Mouse (Mus musculus) hindbrain, postnatal 0 days (tissue): ENCODE results near the gene Man1c1. TPM values are rescaled to one million over a fixed set of nuclear protein-coding genes. Genes with fewer than 3 reads are reported as not detected.

Source experiments
- ATAC-seq: fragments of 200-750 bp; cut with Nextera tagmentation; 2 replicates; pipeline ENCODE4 v1.8.0; 2017; ENCODE audit warnings: mild to moderate bottlenecking, moderate TSS enrichment, moderate library complexity
- DNase-seq: peaks from one replicate; pipeline ENCODE4 v3.0.0-alpha.2; 2015; ENCODE audit warnings: low spot score
- H3K27ac ChIP-seq: fragments of 300-500 bp; sonication (generic); 2 replicates; pipeline ENCODE4 v1.5.1; 2014; ENCODE audit warnings: mild to moderate bottlenecking
- H3K27me3 ChIP-seq: fragments of 300-500 bp; sonication (generic); 2 replicates; pipeline ENCODE4 v1.6.1; 2014; ENCODE audit warnings: low read length, mixed read lengths; ENCODE audit not compliant: insufficient read depth
- H3K36me3 ChIP-seq: fragments of 300-500 bp; sonication (generic); 2 replicates; pipeline ENCODE4 v1.6.1; 2014; ENCODE audit warnings: low read length, mixed read lengths; ENCODE audit not compliant: insufficient read depth
- H3K4me1 ChIP-seq: fragments of 300-500 bp; sonication (generic); 2 replicates; pipeline ENCODE4 v1.6.1; 2014; ENCODE audit warnings: antibody characterized with exemption, low read length, mixed read lengths; ENCODE audit not compliant: insufficient read depth
- H3K4me2 ChIP-seq: fragments of 300-500 bp; sonication (generic); 2 replicates; pipeline ENCODE4 v1.6.1; 2014; ENCODE audit warnings: low read depth, mild to moderate bottlenecking, low read length, moderate library complexity, mixed read lengths
- H3K4me3 ChIP-seq: fragments of 300-500 bp; sonication (generic); 2 replicates; pipeline ENCODE4 v1.5.1; 2014; ENCODE audit warnings: low read length
- H3K9ac ChIP-seq: fragments of 300-500 bp; sonication (generic); replicated peaks from 2 replicates; pipeline ENCODE4 v1.6.1; 2014; ENCODE audit warnings: mild to moderate bottlenecking, low read length, moderate library complexity, mixed read lengths
- H3K9me3 ChIP-seq: fragments of 300-500 bp; sonication (generic); 2 replicates; pipeline ENCODE4 v1.6.1; 2016; ENCODE audit warnings: low read length, mixed read lengths
- CTCF ChIP-seq: IDR thresholded peaks from 2 replicates; pipeline ENCODE4 v1.5.1; 2016; ENCODE audit warnings: antibody characterized with exemption, control low read depth, low read depth
- WGBS: fragments of 180-500 bp; shearing (Covaris S2); extraction: QIAGEN DNeasy Blood & Tissue Kit; methylation state at CpG from one replicate; pipeline ENCODE4 v1.1.7; 2014; 5-methylcytosine and 5-hydroxymethylcytosine counted together
- polyA plus RNA-seq: library from polyadenylated mRNA; unstranded; fragments of >200 nt; fragmentation: Nextera tagmentation; extraction: Ambion mirVana; gene quantifications from 2 replicates; pipeline ENCODE4 v1.2.1, GENCODE M21; 2015
- total RNA-seq: library from RNA; depleted of rRNA; stranded (reverse); fragments of >200 nt; gene quantifications from 2 replicates; pipeline ENCODE4 v1.2.3, GENCODE M21; 2014

Gene Man1c1
- total and polyA plus RNA-seq, 2 experiments from 2014 or later = 7.1 to 40.5 TPM

GRCm38 (mm10) chr4:134572449-134573300 lies 131.4 kb downstream of the Man1c1 start:
- TF ChIP-seq CTCF = no peak
- 70% methylated on average over 24 of the region's 24 CpGs for WGBS
- DNase-seq (no peak), ATAC-seq (no peak)
- Histone ChIP-seq H3K4me3 (no peak overlapping the region), H3K36me3 (peaks cover 6% of the 10 kb centered on the region; the same call in 1 of the 2 replicates), H3K27me3 (no peaks in the 10 kb centered on the region), H3K4me2 (no peak overlapping the region), H3K9ac (no peak overlapping the region), H3K4me1 (no peaks in the 10 kb centered on the region), H3K9me3 (no peaks in the 10 kb centered on the region), H3K27ac (no peak overlapping the region)

- Histone ChIP-seq H3K9me3 (no peaks in the 10 kb centered on the region), H3K4me2 (no peak overlapping the region), H3K27me3 (no peaks in the 10 kb centered on the region), H3K4me3 (no peak overlapping the region), H3K36me3 (peaks cover 6% of the 10 kb centered on the region; the same call in 1 of the 2 replicates), H3K27ac (peak overlapping the region; percentile 54), H3K9ac (no peak overlapping the region), H3K4me1 (no peaks in the 10 kb centered on the region)
- ATAC-seq = peak; percentile 31
- 40% methylated on average over 14 of the region's 14 CpGs for WGBS
- peak; percentile 66 for DNase-seq
- no peak for TF ChIP-seq CTCF
Observed at GRCm38 (mm10) chr4:134570704-134571451, 133.2 kb downstream of the Man1c1 start.

- DNase-seq = no peak
- no peak overlapping the region for H3K9ac ChIP-seq
- 73% methylated on average over 8 of the region's 8 CpGs for WGBS
- ATAC-seq = no peak
- TF ChIP-seq CTCF = no peak
- no peak overlapping the region for H3K4me2 ChIP-seq
- H3K4me1 ChIP-seq = no peaks in the 10 kb centered on the region
- no peaks in the 10 kb centered on the region for H3K9me3 ChIP-seq
- peaks cover 6% of the 10 kb centered on the region for H3K36me3 ChIP-seq
- no peaks in the 10 kb centered on the region for H3K27me3 ChIP-seq
- no peak overlapping the region for H3K27ac ChIP-seq
- no peak overlapping the region for H3K4me3 ChIP-seq
Observed at GRCm38 (mm10) chr4:134569831-134570230, 134.3 kb downstream of the Man1c1 start.

GRCm38 (mm10) chr4:134569205-134569604 lies 134.9 kb downstream of the Man1c1 start:
- H3K9me3 ChIP-seq = no peaks in the 10 kb centered on the region
- H3K36me3 ChIP-seq = peaks cover under 1% of the 10 kb centered on the region
- ATAC-seq (no peak), DNase-seq (peak; percentile 39)
- H3K4me2 ChIP-seq = no peak overlapping the region
- peak; percentile 66 for TF ChIP-seq CTCF
- WGBS = 70% methylated on average over 6 of the region's 6 CpGs
- no peaks in the 10 kb centered on the region for H3K27me3 ChIP-seq
- H3K4me1 ChIP-seq = no peaks in the 10 kb centered on the region
- H3K27ac ChIP-seq = no peak overlapping the region
- H3K9ac ChIP-seq = no peak overlapping the region
- no peak overlapping the region for H3K4me3 ChIP-seq

- DNase-seq (peak; percentile 87), ATAC-seq (peak; percentile 85)
- no peak overlapping the region for H3K4me2 ChIP-seq
- H3K9ac ChIP-seq = no peak overlapping the region
- no peaks in the 10 kb centered on the region for H3K4me1 ChIP-seq
- 27% methylated on average over 19 of the region's 19 CpGs for whole genome bisulfite sequencing
- H3K4me3 ChIP-seq = no peak overlapping the region
- H3K27me3 ChIP-seq = no peaks in the 10 kb centered on the region
- H3K27ac ChIP-seq = peak overlapping the region; percentile 38; the same call in 1 of the 2 replicates
- no peaks in the 10 kb centered on the region for H3K9me3 ChIP-seq
- H3K36me3 ChIP-seq = no peaks in the 10 kb centered on the region; the same call in 1 of the 2 replicates
- no peak for TF ChIP-seq CTCF
Observed at GRCm38 (mm10) chr4:134567377-134568226, 136.5 kb downstream of the Man1c1 start.

- Histone ChIP-seq H3K9ac (no peak overlapping the region), H3K27ac (no peak overlapping the region), H3K4me2 (no peak overlapping the region), H3K4me1 (no peaks in the 10 kb centered on the region), H3K4me3 (no peak overlapping the region), H3K27me3 (no peaks in the 10 kb centered on the region), H3K36me3 (no peaks in the 10 kb centered on the region; the same call in 1 of the 2 replicates), H3K9me3 (no peaks in the 10 kb centered on the region)
- TF ChIP-seq CTCF = no peak
- ATAC-seq (no peak), DNase-seq (no peak)
- WGBS = 72% methylated on average over 6 of the region's 6 CpGs
Observed at GRCm38 (mm10) chr4:134564093-134564492, 140.0 kb downstream of the Man1c1 start.
